Mouse (Mus musculus): ENCODE data around the gene Trafd1. TPM values are rescaled to one million over a fixed set of nuclear protein-coding genes. Genes with fewer than 3 reads are reported as not detected.
A peak's percentile ranks its signal among the peaks of the same experiment; 100 is the strongest.
"Not testable (repeated sequence)": the region's sequence is repeated elsewhere in the genome, so short reads cannot be mapped to it uniquely, and the experiment has no call there.

The Trafd1 gene
- polyA plus RNA-seq, 1 experiment from 2014 or later = 67.7 TPM

DNA sequence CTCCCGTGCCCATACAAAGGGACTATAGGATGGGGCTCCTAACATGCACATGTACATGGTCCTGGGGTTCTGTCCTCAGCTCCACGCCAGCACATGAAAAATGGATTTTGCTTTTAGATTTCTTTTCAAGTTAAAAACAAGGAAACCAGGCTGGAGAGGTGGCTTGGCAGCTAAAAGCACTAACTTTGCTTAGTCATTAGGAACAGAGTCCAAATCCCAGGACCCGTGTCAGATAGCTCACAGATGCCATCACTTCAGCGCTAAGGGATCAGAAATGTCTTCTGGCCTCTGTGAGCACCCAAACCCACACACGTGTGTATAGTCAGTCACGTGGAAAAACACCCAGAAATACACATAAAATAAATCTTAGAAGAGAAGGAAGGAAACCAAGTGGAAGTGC is 48.7 kb downstream of the Trafd1 start:
- H3K4me1 ChIP-seq = peaks cover 16% of the 10 kb centered on the region
- H3K36me3 ChIP-seq = peaks cover 86% of the 10 kb centered on the region
- H3K27ac ChIP-seq = no peak overlapping the region
- no peak overlapping the region for H3K4me3 ChIP-seq
- no peaks in the 10 kb centered on the region for H3K27me3 ChIP-seq (ENCODE audit: low read depth, poor library complexity, severe bottlenecking)
- no peaks in the 10 kb centered on the region for H3K9me3 ChIP-seq (replicated peaks)
- WGBS = 93% methylated on average over 6 of the region's 6 CpGs
- DNase-seq (ENCODE audit: low spot score) = no peak

- Histone ChIP-seq H3K27ac (no peak overlapping the region), H3K9me3 (replicated peaks) (no peaks in the 10 kb centered on the region), H3K4me3 (no peak overlapping the region), H3K4me1 (peaks cover 8% of the 10 kb centered on the region), H3K27me3 (ENCODE audit: low read depth, poor library complexity, severe bottlenecking) (no peaks in the 10 kb centered on the region), H3K36me3 (peaks cover 92% of the 10 kb centered on the region)
- 88% methylated on average over 3 of the region's 3 CpGs for WGBS
- no peak for DNase-seq (ENCODE audit: low spot score)
Measured at GRCm38 (mm10) chr5:121336009-121336408, 49.4 kb downstream of the Trafd1 start.

- WGBS = 93% methylated on average over 4 of the region's 4 CpGs
- Histone ChIP-seq H3K4me3 (no peak overlapping the region), H3K9me3 (replicated peaks) (no peaks in the 10 kb centered on the region), H3K4me1 (peaks cover 3% of the 10 kb centered on the region; the same call in 1 of the 2 replicates), H3K27me3 (ENCODE audit: low read depth, poor library complexity, severe bottlenecking) (no peaks in the 10 kb centered on the region), H3K36me3 (peaks cover 95% of the 10 kb centered on the region), H3K27ac (no peak overlapping the region)
- DNase-seq (ENCODE audit: low spot score) = no peak
Measured at GRCm38 (mm10) chr5:121335426-121335825, 50.0 kb downstream of the Trafd1 start.

DNA sequence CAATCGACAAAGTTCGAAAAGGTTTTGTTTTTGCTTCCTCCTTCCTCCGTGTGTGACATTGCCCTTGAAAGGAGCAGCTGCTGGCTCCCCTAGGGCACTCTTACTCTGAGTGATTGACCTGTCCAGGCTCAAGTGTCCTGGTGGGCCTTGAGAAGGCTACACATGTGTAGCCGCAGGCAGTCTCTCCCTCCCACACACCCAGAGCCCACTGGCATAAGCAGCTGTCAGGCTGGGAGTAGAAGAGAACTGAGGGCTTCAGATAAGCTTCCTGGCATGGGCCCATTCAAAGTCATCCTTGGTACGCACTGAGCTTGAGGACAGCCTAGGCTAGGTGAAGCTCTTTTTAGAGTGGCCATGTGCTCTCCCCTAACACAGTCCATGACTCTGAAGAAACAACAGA is 51.0 kb downstream of the Trafd1 start:
- peaks cover 92% of the 10 kb centered on the region for H3K36me3 ChIP-seq
- no peak overlapping the region for H3K4me3 ChIP-seq
- no peaks in the 10 kb centered on the region for H3K9me3 ChIP-seq (replicated peaks)
- 94% methylated on average over 5 of the region's 5 CpGs for WGBS
- H3K27me3 ChIP-seq (ENCODE audit: low read depth, poor library complexity, severe bottlenecking) = no peaks in the 10 kb centered on the region
- no peak overlapping the region for H3K27ac ChIP-seq
- no peaks in the 10 kb centered on the region for H3K4me1 ChIP-seq
- DNase-seq (ENCODE audit: low spot score) = no peak

DNA sequence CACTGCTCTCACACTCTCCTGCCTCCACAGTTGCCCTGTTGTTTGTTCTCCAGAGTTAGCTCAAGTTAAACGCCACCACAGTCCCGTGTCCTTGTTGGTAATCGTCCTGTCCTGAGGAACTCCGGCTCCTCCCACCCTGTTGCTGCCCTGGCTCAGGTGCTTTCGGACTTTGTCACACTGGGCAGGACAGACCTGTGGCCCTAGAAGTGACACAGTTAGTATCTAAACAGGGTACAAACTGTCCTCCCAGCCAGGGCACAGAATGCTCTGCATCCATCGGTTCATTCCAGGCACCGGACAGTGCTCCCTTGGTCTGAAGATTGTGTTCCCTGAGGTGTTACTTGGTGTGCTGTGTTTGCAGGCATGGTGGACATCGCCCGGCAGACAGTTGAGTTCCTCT is 51.5 kb downstream of the Trafd1 start:
- Histone ChIP-seq H3K27me3 (ENCODE audit: low read depth, poor library complexity, severe bottlenecking) (no peaks in the 10 kb centered on the region), H3K27ac (no peak overlapping the region), H3K4me1 (no peaks in the 10 kb centered on the region), H3K36me3 (peaks cover 92% of the 10 kb centered on the region), H3K9me3 (replicated peaks) (no peaks in the 10 kb centered on the region), H3K4me3 (no peak overlapping the region)
- WGBS = 91% methylated on average over 9 of the region's 9 CpGs
- no peak for DNase-seq (ENCODE audit: low spot score)

DNA sequence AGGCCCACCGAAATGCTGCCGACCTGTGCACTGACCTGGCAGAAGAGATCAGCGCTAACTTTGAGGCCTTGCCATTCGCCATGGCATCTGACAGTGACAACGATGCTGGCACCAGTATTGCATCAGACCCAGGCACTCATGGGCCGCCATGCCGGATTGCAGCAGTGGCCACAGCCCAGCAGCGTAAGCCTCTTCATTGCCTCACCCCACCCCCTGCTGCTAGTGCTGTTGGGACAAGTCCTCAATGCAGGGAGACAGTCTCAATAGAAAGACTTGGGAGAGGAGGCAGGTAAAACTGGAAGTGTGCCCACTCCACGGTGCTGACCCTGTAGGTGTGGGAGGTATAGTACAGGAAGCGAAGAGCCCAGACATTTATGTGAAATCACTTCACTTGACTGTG is 53.7 kb downstream of the Trafd1 start:
- 97% methylated on average over 10 of the region's 10 CpGs for WGBS

GRCm38 (mm10) chr5:121330154-121330816 is 55.1 kb downstream of the Trafd1 start:
- Histone ChIP-seq H3K4me3 (peak overlapping the region; percentile 35), H3K36me3 (peaks cover 89% of the 10 kb centered on the region)
- 78% methylated on average over 16 of the region's 19 CpGs for WGBS

More for the DNA sequence above, 53.7 kb downstream of the Trafd1 start:
- Histone ChIP-seq H3K27me3 (ENCODE audit: low read depth, poor library complexity, severe bottlenecking) (no peaks in the 10 kb centered on the region), H3K36me3 (peaks cover 86% of the 10 kb centered on the region), H3K27ac (no peak overlapping the region), H3K4me3 (no peak overlapping the region), H3K9me3 (replicated peaks) (no peaks in the 10 kb centered on the region), H3K4me1 (no peaks in the 10 kb centered on the region)
- DNase-seq (ENCODE audit: low spot score) = no peak

GRCm38 (mm10) chr5:121329333-121330058 is 55.9 kb downstream of the Trafd1 start:
- Histone ChIP-seq H3K4me1 (no peaks in the 10 kb centered on the region), H3K9me3 (replicated peaks) (no peaks in the 10 kb centered on the region), H3K27me3 (ENCODE audit: low read depth, poor library complexity, severe bottlenecking) (no peaks in the 10 kb centered on the region), H3K4me3 (peak overlapping the region; percentile 35), H3K36me3 (peaks cover 89% of the 10 kb centered on the region), H3K27ac (peak overlapping the region; percentile 75)
- 86% methylated on average over 11 of the region's 11 CpGs for WGBS
- no peak for DNase-seq (ENCODE audit: low spot score)

More at GRCm38 (mm10) chr5:121330154-121330816, 55.1 kb downstream of the Trafd1 start:
- peak overlapping the region; percentile 75 for H3K27ac ChIP-seq
- not testable (repeated sequence) for H3K4me1 ChIP-seq; H3K9me3 ChIP-seq (replicated peaks); H3K27me3 ChIP-seq (ENCODE audit: low read depth, poor library complexity, severe bottlenecking)
- peak; percentile 34 for DNase-seq (ENCODE audit: low spot score)

GRCm38 (mm10) chr5:121326079-121326805 is 59.2 kb downstream of the Trafd1 start:
- no peak for DNase-seq (ENCODE audit: low spot score)
- WGBS = 95% methylated on average over 14 of the region's 14 CpGs
- Histone ChIP-seq H3K27me3 (ENCODE audit: low read depth, poor library complexity, severe bottlenecking) (no peaks in the 10 kb centered on the region), H3K4me1 (no peaks in the 10 kb centered on the region), H3K36me3 (peaks cover 89% of the 10 kb centered on the region), H3K4me3 (no peak overlapping the region), H3K9me3 (replicated peaks) (no peaks in the 10 kb centered on the region), H3K27ac (no peak overlapping the region)

Other genes starting within 250 kb of the Trafd1 start
- gene Ptpn11, start 194.2 kb downstream of the Trafd1 start, polyA plus RNA-seq (2016; fragmentation: Nextera tagmentation; extraction: Ambion mirVana) = 23.6 and 24.9 TPM in 2 replicates
- gene Rpl6, start 181.2 kb downstream of the Trafd1 start, polyA plus RNA-seq (2016; fragmentation: Nextera tagmentation; extraction: Ambion mirVana) = 661 and 766 TPM in 2 replicates
- gene Hectd4, start 165.4 kb downstream of the Trafd1 start, polyA plus RNA-seq (2016; fragmentation: Nextera tagmentation; extraction: Ambion mirVana) = 4.2 and 5.1 TPM in 2 replicates
- 47.0 and 52.8 TPM in 2 replicates for gene Naa25, start 12.3 kb upstream of the Trafd1 start, polyA plus RNA-seq (2016; fragmentation: Nextera tagmentation; extraction: Ambion mirVana)
- gene Tmem116, start 66.3 kb upstream of the Trafd1 start, polyA plus RNA-seq (2016; fragmentation: Nextera tagmentation; extraction: Ambion mirVana) = 0.55 and 0.73 TPM in 2 replicates
- 102 and 112 TPM in 2 replicates for gene Erp29, start 66.9 kb upstream of the Trafd1 start, polyA plus RNA-seq (2016; fragmentation: Nextera tagmentation; extraction: Ambion mirVana)
- not detected in 2 replicates for gene Adam1b, start 117.8 kb upstream of the Trafd1 start, polyA plus RNA-seq (2016; fragmentation: Nextera tagmentation; extraction: Ambion mirVana)
- 0.90 and 1.3 TPM in 2 replicates for gene Adam1a, start 159.8 kb upstream of the Trafd1 start, polyA plus RNA-seq (2016; fragmentation: Nextera tagmentation; extraction: Ambion mirVana)
- not detected in 2 replicates for gene Gm42878, start 159.8 kb upstream of the Trafd1 start, polyA plus RNA-seq (2016; fragmentation: Nextera tagmentation; extraction: Ambion mirVana)
- 50.3 and 60.3 TPM in 2 replicates for gene Mapkapk5, start 160.3 kb upstream of the Trafd1 start, polyA plus RNA-seq (2016; fragmentation: Nextera tagmentation; extraction: Ambion mirVana)
- 153 and 163 TPM in 2 replicates for gene Aldh2, start 208.2 kb upstream of the Trafd1 start, polyA plus RNA-seq (2016; fragmentation: Nextera tagmentation; extraction: Ambion mirVana)
- 2.6 and 3.5 TPM in 2 replicates for gene Acad12, start 233.3 kb upstream of the Trafd1 start, polyA plus RNA-seq (2016; fragmentation: Nextera tagmentation; extraction: Ambion mirVana)